Mouse (Mus musculus): ENCODE data around the gene Mgrn1.

The Mgrn1 gene

DNA sequence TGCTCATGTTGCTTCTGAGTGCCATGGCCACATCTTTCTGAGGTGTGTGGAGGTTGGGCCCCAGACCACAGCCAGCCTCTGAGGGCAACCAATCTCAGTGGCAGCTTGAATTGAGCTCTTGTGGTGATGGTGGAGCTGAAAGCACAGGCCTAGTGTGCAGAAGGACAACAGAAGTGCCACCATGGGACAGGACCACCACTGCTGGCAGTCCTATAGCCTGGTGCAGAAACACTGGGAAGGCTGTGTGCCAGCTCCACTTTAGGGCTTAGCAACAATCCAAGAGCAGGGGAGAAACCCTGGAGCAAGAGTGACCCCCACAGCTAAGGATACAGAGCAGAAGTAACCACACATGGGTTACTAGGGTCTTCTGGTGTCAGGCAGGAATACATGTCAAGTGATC, 55.0 kb downstream of the Mgrn1 start:
- DNase-seq (ENCODE audit: low spot score), result no peak

- no peak for DNase-seq (ENCODE audit: low spot score)
Measured at GRCm38 (mm10) chr16:4942868-4943267, 56.8 kb downstream of the Mgrn1 start.

GRCm38 (mm10) chr16:4943431-4943830, 57.4 kb downstream of the Mgrn1 start:
- DNase-seq (ENCODE audit: low spot score), result no peak

- DNase-seq (ENCODE audit: low spot score), result no peak
Measured at GRCm38 (mm10) chr16:4945415-4945814, 59.4 kb downstream of the Mgrn1 start.

- no peak for DNase-seq (ENCODE audit: low spot score)
Measured at GRCm38 (mm10) chr16:4946155-4946554, 60.1 kb downstream of the Mgrn1 start.

DNA sequence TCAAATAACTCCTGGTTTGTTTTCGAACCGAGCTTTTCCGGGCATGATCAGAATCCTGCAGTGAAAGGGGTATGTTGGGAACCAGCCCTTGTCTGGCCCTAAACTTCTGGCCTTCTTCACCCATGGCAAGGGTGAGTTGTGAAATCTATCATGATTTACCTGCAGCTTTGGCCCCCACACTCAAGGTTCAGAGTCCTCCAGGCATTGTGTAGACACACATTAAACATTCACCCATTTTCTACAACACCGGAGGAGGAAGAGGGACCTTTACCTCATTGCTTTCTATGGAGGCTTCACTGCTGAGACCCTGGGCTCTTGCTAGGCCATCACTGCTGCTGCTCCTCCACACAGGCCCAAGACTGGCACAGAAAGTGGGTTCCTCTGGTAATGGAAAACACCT, 61.3 kb downstream of the Mgrn1 start:
- no peak for DNase-seq (ENCODE audit: low spot score)

- DNase-seq (ENCODE audit: low spot score), result no peak
Measured at GRCm38 (mm10) chr16:4956609-4957008, 70.6 kb downstream of the Mgrn1 start.

- no peak for DNase-seq (ENCODE audit: low spot score)
Measured at GRCm38 (mm10) chr16:4957446-4957845, 71.4 kb downstream of the Mgrn1 start.

- DNase-seq (ENCODE audit: low spot score), result no peak
Measured at GRCm38 (mm10) chr16:4960260-4960659, 74.2 kb downstream of the Mgrn1 start.

- DNase-seq (ENCODE audit: low spot score), result no peak
Measured at GRCm38 (mm10) chr16:4963346-4963745, 77.3 kb downstream of the Mgrn1 start.

- DNase-seq (ENCODE audit: low spot score), result peak; percentile 97
Measured at GRCm38 (mm10) chr16:4963797-4964709, 78.0 kb downstream of the Mgrn1 start, which contains the start of gene Anks3. TSS of gene Anks3 (minus strand) at chr16:4964205.

GRCm38 (mm10) chr16:4964731-4965391, 78.8 kb downstream of the Mgrn1 start:
- no peak for DNase-seq (ENCODE audit: low spot score)

DNA sequence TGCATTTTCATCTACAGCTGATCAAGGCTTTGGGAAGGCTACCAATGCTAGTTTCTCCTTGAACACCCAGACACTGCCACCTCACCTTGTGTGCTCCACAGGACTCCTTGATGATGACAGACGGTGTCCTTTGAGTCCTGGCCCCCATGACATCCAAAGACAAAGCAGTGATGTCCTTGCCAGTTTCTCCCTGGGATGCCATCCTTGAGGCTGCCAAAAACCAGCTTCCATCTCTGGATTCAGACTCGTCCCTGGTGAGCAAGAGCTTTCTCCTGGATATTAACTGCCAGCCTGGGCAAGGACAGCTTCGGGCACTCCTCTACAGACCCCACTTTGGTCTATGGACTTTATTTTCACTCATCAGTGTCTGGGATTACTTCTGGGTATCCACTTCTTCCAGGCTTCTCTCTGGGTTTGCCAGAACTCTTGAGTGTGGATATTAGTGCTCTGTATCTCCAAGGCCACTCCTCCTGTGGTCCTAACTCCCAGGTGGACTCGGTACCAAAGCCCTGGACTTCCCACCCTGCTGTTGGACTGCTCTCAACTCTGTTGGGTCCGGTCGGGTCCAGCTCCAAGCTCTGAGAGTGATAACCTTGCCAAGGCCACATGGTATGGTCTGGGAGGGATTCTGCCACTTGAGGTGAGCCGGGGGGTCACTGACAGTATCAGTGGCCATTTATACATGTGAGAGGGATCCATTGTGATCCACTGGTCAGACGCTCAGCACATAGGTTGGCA, 79.5 kb downstream of the Mgrn1 start:
- DNase-seq (ENCODE audit: low spot score), result no peak

DNA sequence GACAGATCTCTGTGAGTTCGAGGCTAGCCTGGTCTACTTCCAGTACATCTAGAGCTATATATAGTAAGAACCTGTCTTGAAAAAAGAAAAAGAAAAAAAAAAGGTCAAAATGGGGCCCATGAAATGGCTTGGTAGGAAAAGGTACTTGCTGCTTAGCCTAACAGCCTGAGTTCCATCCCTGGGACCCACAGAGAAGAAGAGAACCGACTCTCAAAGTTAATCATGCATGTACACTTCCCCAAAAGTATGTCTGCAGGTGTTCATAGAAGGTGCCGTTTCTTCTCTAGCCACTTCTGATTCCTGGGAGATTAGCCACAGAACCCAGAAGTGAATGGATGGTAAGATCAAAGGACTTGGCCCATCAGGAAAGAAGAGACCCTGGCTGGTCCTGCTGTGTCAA, 82.4 kb downstream of the Mgrn1 start:
- DNase-seq (ENCODE audit: low spot score), result no peak

DNA sequence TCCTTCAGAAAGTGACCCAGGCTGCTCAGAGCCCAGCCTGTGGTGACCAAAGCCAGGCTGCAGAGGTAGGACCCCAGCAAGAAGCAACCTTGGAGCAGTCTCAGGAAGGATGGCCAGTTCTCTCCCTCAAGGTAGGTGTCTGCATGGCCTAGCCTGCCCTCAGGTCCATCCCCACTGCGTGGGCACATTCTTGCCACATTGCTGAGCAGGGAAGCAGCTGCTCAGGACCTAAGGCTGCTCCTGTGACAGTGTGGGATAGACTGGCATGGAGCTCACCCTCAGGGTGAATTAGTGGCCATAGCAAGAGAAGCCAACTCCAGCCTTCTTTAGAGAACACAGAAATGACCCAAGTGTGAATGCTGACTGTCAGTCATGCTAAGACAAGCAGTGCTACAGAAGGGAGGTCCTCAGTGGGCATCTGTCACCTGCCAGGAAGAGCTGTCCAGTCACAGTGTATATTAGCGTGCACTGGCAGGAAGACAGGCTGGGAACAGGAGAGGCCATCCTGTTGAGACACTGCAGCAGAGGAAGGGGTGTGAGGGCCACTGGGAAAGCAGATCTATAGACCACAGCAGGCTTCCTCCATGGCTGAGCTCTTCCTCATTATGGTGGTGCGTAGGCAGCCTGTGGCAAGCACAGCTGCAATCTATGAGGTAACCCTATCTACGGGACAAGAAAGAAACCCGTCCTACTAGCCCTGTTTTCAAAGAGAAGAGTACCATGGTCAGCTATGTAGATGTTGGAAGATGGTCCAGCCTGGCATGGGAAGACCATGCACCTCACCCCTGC, 83.2 kb downstream of the Mgrn1 start:
- no peak for DNase-seq (ENCODE audit: low spot score)

GRCm38 (mm10) chr16:4971626-4972025, 85.6 kb downstream of the Mgrn1 start:
- no peak for DNase-seq (ENCODE audit: low spot score)

DNA sequence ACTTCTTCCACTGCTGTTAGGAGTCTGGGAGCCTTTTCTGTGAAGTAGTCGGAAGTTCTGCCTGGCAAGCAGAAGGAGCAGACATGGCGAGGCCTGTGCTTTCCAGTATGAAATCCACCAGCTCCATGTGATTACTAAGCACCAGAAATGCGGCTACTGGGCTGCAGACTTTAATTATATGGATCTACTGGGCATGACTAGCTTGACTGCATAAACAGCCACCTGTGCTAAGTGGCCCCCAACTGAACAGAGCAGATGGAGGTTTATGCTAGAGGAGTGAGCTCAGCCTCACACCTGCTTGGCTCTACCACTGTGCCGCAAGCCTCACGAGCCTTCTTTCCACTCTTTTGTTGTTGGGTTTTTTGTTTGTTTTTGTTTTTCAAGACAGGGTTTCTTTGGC, 88.5 kb downstream of the Mgrn1 start:
- no peak for DNase-seq (ENCODE audit: low spot score)

DNA sequence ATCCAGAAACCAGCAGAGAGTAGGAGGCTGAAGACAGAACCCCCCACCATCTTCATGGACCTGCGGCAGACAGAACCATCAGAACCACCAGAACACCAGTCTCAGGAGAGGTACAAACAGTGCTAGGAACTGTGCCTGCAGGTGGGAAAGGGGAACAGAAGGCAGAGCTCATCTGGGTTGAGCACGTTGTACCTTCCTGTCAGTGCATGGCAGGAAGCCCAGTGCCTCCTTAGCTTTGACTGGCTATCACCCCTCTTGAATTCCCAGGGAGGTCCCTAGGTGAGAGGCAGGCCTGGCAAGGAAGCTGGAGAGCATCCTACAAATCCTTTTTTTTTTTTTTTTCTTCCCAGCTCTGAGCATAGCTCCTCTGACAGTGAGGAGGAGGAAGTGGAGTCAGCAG, 90.1 kb downstream of the Mgrn1 start:
- no peak for DNase-seq (ENCODE audit: low spot score)

- no peak for DNase-seq (ENCODE audit: low spot score)
Measured at GRCm38 (mm10) chr16:4978275-4979051, 92.4 kb downstream of the Mgrn1 start.

DNA sequence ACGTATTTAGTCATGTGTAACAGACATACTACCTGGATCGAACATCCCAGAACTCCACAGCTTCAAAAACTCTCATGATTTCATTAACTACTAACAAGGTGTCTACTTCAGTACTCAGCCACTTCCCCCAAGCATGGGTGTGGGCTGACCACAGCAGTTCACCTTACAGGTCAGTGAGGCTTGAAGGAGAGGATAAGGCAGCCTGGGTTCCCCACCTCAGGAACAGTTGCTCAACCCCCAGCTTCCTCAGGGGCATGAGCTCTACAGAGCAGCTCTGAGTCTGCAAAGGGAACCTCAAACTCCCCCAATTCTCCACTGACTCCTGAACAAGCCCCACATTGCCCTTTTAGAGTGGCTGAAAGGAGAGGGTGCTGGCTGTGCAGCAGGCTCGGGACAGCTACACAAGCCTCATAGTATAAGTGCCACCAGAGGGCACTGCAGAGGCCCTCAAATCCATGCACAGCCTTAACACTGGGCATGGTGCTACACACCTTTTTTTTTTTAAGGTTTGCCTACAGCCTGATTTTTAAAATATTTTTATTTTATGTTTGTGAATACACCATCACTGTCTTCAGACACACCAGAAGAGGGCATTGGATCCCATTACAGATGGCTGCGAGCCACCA, 93.8 kb downstream of the Mgrn1 start:
- no peak for DNase-seq (ENCODE audit: low spot score)

DNA sequence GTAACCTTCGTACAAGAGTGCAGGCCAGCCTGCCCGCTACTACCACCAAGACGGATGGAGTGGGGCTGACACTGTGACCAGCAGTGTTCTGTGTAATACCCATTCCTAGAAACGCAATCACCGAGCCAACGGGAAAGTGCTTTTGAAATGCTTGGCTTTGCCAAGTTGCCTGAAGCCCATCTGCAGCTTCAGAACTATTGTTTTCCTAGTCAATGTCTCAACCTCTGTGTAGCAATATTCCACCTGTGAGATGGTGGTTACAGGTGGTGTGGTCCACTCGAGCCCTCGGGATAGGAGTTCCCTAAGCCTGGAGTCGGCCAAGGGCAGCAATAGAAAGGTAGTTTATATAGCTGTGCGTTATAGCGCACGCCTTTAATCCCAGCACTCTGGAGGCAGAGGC, 98.7 kb downstream of the Mgrn1 start:
- no peak for DNase-seq (ENCODE audit: low spot score)

Measured in layer of hippocampus, adult 9-10 months (tissue).